Mouse (Mus musculus) 416B (cell line): ENCODE data around the gene Ep300.
A peak's percentile ranks its signal among the peaks of the same experiment; 100 is the strongest.
"Not testable (repeated sequence)": the region's sequence is repeated elsewhere in the genome, so short reads cannot be mapped to it uniquely, and the experiment has no call there.

Source experiments
- DNase-seq: peaks from one replicate; pipeline ENCODE4 v3.0.0; 2011; ENCODE audit warnings: low read depth

The Ep300 gene

GRCm38 (mm10) chr15:81594146-81594696 lies 9.1 kb downstream of the Ep300 start:
- DNase-seq = peak; percentile 27

DNA sequence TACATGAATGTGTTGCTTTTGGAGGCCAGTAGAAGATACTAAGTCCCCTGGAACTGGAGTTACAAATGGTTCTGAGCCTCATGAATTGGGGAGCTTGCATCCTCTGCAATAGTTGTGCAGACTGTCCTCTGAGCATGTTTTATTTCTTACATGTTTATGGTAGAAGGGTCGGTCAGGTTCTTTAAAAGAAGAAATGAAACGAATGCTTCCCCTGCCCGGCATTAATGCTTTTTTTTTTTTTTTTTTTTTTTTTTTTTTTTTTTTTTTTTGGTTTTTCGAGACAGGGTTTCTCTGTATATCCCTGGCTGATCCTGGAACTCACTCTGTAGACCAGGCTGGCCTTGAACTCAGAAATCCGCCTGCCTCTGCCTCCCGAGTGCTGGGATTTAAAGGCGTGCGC lies 13.6 kb downstream of the Ep300 start:
- not testable (repeated sequence) for DNase-seq

DNA sequence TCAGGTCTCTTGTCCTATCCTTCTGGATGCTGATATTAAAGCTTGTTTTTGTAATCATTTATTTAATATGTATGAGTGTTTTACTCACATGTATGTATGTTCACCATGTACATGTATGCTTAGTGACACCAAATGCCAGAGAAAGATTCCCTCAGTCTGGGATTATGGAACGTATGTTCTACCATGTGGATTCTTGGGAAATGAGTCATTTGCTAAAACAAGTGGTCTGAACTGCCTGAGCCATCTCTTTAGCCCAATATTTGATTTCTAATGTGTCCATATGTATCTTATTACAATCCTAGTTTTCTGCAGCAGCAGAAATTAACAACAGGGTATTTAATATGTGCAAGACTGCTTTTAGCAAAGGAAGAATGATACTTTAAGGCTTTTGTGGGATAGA lies 20.1 kb downstream of the Ep300 start:
- no peak for DNase-seq

- peak; percentile 74 for DNase-seq
These were observed 21.5 kb downstream of the Ep300 start for GRCm38 (mm10) chr15:81606634-81607033.

DNA sequence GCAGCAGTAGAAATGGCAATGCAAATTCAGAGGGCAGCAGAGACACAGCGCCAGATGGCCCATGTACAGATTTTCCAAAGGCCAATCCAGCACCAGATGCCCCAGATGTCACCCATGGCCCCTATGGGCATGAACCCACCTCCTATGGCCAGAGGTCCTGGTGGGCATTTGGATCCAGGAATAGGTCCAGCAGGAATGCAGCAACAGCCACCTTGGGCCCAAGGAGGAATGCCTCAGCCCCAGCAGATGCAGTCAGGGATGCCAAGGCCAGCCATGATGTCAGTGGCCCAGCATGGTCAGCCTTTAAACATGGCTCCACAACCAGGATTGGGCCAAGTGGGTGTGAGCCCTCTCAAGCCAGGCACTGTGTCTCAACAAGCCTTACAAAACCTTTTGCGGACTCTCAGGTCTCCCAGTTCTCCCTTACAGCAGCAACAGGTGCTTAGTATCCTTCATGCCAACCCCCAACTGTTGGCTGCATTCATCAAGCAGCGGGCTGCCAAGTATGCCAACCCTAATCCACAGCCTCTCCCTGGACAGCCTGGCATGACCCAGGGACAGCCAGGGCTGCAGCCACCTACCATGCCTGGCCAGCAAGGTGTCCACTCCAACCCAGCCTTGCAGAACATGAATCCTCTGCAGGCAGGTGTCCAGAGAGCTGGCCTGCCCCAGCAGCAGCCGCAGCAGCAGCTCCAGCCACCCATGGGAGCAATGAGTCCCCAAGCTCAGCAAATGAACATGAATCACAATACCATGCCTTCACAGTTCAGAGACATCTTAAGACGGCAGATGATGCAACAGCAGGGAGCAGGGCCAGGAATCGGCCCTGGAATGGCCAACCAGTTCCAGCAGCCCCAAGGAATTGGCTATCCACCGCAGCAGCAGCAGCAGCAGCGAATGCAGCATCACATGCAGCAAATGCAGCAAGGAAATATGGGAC lies 64.6 kb downstream of the Ep300 start:
- DNase-seq = no peak

DNA sequence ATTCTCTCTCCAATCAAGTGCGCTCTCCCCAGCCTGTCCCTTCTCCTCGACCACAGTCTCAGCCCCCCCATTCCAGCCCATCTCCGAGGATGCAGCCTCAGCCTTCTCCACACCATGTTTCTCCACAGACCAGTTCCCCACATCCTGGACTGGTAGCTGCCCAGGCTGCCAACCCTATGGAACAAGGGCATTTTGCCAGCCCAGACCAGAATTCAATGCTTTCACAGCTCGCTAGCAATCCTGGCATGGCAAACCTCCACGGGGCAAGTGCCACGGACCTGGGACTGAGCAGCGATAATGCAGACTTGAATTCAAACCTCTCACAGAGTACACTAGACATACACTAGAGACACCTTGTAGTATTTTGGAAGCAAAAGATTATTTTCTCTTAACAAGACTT lies 65.5 kb downstream of the Ep300 start:
- DNase-seq = no peak

DNA sequence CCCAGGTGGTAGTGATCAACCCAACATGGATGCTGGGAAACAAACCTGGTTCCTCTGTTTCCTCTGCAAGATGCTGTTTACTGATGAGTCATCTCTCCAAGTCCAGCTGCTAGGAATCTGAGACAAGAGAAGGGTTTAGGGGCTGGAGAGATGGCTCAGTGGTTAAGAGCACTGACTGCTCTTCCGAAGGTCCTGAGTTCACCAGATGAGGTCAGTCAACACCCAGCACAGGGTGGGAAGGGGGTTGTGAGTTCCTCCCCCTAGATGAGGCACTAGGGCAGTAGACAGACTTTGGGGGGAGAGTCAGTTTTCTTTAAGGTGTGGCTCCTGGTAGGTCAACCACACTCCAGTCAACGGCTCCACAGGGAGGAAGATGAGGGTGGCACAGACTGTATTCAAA lies 76.5 kb downstream of the Ep300 start:
- no peak for DNase-seq

DNA sequence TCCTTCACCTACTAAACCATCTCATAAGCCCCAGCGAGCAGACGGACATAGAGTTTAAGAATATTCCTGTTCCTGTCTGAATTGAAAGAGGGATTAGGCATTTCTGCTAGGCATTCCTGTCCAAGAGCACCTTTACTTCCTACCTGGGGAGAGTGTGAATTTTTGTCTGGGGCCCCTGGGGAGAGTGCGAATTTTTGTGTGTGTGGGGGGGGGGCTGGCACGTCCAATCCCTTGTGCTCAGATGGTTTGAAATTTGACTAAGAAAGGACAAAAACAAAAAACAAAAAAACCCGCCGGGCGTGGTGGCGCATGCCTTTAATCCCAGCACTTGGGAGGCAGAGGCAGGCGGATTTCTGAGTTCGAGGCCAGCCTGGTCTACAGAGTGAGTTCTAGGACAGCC lies 78.1 kb downstream of the Ep300 start:
- DNase-seq = no peak

- DNase-seq = peak; percentile 93
These were observed 78.8 kb downstream of the Ep300 start, which contains the start of gene L3mbtl2 for GRCm38 (mm10) chr15:81663697-81664561. Gene L3mbtl2, plus strand, starts transcription at chr15:81663889.

DNA sequence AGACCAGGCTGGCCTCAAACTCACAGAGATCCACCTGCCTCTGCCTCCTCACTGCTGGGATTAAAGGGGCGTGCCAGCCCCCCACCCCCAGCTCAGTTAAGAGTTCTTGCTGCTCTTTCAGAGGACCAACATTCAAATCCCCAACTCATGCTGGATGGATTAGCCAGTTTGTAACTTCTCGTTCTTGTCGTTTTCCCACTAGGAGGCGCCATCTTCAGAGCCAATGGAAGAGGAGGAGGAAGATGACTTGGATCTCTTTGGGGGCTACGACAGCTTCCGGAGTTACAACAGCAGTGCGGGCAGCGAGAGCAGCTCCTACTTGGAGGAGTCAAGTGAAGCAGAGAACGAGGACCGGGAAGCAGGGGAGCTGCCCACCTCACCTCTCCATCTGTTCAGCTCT lies 81.8 kb downstream of the Ep300 start:
- DNase-seq = peak; percentile 24

DNA sequence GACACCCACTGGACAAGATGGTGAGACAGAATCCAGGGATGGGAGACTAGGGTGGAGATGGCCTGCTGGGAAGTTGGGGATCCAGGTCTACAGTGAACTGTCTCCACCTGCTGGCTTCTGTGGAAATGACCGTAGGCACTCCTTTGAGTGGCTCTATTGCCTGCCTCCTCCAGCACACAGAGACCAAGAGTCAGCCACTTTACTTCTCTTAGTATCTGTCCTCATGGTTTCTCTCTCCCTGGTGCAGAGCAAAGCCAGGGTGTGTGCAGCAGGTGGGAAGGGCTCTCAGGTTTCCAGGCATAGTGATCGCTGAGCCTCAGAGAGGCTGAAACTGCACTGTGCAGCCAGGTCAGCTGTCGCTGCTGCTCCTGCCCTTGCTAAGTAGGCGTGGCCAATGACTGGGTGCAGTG lies 85.1 kb downstream of the Ep300 start:
- DNase-seq = peak; percentile 67

- DNase-seq = no peak
These were observed 91.5 kb downstream of the Ep300 start for GRCm38 (mm10) chr15:81676637-81677036.

- DNase-seq = no peak
These were observed 95.2 kb downstream of the Ep300 start for GRCm38 (mm10) chr15:81680301-81680805.

DNA sequence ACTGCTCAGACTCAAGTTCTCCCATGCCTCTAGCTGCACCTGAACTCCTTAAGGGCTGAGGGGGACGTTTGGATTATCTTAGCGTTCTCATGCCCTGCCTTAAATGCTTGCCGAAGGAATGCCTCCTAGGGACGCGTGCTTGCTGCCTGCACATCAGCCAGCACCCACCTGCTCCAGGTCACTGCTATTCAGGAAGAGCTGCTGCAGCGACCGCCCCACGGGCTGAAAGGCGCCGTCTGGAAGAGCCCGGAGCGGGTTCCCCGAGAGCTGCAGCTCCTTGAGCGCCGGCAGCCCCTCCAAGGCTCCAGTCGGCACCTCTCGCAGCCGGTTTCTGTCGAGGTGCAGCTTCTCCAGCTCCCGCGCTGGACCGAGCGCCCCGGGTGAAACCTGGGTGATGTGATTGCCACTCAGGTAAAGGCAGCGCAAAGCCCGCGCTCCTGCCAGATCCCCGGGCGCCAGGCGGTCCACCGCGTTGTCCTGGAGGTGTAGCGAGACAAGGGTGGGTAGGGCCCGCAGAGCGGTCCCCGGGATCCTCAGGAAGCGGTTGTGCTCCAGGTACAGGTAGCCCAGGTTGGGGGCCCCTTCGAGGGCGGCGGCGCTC lies 108.3 kb downstream of the Ep300 start:
- DNase-seq = no peak

DNA sequence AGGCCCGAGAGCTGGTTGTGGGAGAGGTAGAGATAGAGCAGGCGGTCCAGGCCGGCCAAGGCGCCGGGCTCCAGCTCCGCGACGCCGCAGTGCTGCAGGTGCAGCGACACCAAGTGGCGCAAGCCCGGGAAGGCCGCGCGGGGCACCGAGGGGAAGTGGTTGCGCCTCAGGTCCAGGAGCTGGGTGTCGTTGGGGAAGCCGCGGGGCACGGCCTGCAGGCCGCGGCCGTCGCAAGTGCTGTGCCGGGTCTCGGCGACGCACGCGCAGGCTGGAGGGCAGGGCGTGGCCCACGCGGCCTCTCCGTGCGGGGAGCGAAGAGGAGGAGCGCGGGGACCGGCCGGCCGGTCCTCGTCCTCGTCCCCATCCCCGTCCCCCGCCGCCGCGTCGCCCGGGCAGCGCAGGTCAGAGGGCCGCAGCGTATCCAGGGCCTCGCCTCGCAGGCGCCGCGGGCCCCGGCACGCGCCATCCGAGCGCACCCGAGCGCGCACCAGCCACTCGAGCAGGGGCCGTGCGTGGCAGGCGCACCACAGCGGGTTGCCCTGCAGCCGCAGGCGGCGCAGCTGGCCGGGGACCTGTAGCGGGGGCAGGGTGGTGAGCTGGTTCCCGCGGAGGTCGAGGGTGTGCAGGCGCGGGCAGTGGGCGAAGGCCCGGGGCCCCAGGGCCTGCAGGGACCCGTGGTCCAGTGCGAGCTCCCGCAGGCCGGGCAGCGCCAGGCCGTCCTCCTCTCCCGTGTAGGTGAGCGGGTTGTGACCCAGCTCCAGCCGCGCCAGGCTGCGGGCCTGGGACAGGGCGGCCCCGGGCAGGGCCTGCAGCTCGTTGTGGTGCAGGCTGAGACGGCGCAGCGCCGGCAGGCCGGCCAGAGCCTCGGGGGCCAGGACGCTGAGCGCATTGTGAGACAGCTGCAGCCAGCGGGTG lies 109.1 kb downstream of the Ep300 start:
- no peak for DNase-seq

- no peak for DNase-seq
These were observed 109.7 kb downstream of the Ep300 start for GRCm38 (mm10) chr15:81694891-81695290.

- DNase-seq = no peak
These were observed 112.0 kb downstream of the Ep300 start, which contains the start of gene Chadl for GRCm38 (mm10) chr15:81697175-81697574. Gene Chadl, minus strand, starts transcription at chr15:81697287.

- peak; percentile 75 for DNase-seq
These were observed 112.7 kb downstream of the Ep300 start for GRCm38 (mm10) chr15:81697847-81698246.

DNA sequence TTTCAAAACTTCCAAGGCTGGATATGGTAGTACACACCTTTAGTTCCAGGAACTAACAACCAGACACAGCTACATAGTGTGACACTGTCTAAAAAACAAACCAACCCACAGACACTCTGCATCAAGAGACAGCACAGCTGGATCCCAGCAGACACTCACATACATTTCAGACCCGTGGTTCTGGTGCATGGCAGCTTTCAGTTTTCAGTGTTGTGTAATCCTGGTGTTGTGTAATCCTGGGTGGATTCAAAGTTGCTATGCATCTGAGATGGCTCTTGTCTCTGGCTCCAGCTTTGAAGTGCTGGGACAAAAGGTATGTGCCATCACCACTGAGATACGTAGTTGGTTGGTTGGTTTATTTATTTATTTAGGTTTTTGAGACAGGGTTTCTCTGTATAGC lies 113.4 kb downstream of the Ep300 start:
- DNase-seq = peak; percentile 74

GRCm38 (mm10) chr15:81700161-81700560 lies 115.0 kb downstream of the Ep300 start:
- DNase-seq = no peak

DNA sequence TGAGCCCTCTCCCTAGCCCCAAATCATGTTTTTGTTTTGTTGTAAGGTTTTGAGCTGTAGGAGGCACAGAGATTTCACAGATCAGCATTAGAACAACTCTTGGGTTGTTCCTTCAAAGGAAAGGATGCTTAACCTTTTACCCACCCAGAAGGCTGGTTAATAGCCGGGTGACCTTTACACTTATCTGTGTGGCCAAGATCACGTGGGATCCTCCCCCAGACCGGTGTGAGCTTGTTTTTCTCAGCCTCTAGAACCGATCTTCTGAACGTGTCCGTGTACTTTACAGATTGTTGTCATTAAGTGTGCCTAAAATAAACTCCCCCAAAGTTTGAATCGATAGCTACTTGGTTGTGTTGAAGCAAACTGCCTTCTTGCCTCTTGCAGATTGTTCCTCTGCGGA lies 115.5 kb downstream of the Ep300 start:
- DNase-seq = no peak
